9 mouse cellular contexts compared by ENCODE assay signal in genomic region chr11:83851273-83852015, GRCm38 (mm10). TPM values are rescaled to one million over a fixed set of nuclear protein-coding genes. Genes with fewer than 3 reads are reported as not detected.
DNase-seq lines count a peak whose midpoint lies in the region; ATAC-seq and TF ChIP-seq lines count a peak whose summit lies in the region.
"Had no signal": no experiment of that assay in that cellular context is flagged by ENCODE, and none has a peak within 500 bp of the region (broad histone marks: within the 10 kb centered on the region; RNA-seq: fewer than 3 reads in every experiment).

No protein-coding gene starts in this region.

- peaks cover 99% of the 10 kb centered on the region for H3K27me3 ChIP-seq in embryonic facial prominence, embryonic 10.5 days (replicated peaks; ENCODE audit: low read depth, poor library complexity, severe bottlenecking)
- peaks cover 47% of the 10 kb centered on the region for H3K27me3 ChIP-seq in midbrain, postnatal 0 days (ENCODE audit: insufficient read depth, low read length)

- H3K27ac ChIP-seq in embryonic facial prominence, embryonic 10.5 days (replicated peaks): no peak overlapping the region
- no peak overlapping the region for H3K27ac ChIP-seq in midbrain, postnatal 0 days (ENCODE audit: low read depth, low read length)

- no peak overlapping the region for H3K9ac ChIP-seq in midbrain, postnatal 0 days (replicated peaks; ENCODE audit: low read length, poor library complexity, severe bottlenecking)

- no peak for ATAC-seq in midbrain, postnatal 0 days (ENCODE audit: low FRiP score)

- under 1% methylated on average over 36 of the region's 36 CpGs for WGBS in embryonic facial prominence, embryonic 10.5 days
- WGBS in midbrain, postnatal 0 days: 1% methylated on average over 36 of the region's 36 CpGs

- no peaks in the 10 kb centered on the region for H3K9me3 ChIP-seq in embryonic facial prominence, embryonic 10.5 days
- no peaks in the 10 kb centered on the region for H3K9me3 ChIP-seq in midbrain, postnatal 0 days (ENCODE audit: low read length)

- peaks cover 41% of the 10 kb centered on the region for H3K4me1 ChIP-seq in embryonic facial prominence, embryonic 10.5 days
- peaks cover 2% of the 10 kb centered on the region; the same call in 1 of the 2 replicates for H3K4me1 ChIP-seq in midbrain, postnatal 0 days (ENCODE audit: insufficient read depth, low read length)

- H3K4me2 ChIP-seq in midbrain, postnatal 0 days (ENCODE audit: low read depth, low read length, poor library complexity, severe bottlenecking): no peak overlapping the region

- peak overlapping the region; percentile 43 for H3K4me3 ChIP-seq in embryonic facial prominence, embryonic 10.5 days
- H3K4me3 ChIP-seq in midbrain, postnatal 0 days (ENCODE audit: low read depth, low read length): 0 out of 2 replicates have a peak overlapping the region, but pooled peaks have one; percentile 6

- H3K36me3 ChIP-seq in embryonic facial prominence, embryonic 10.5 days (replicated peaks): no peaks in the 10 kb centered on the region
- no peaks in the 10 kb centered on the region for H3K36me3 ChIP-seq in midbrain, postnatal 0 days (ENCODE audit: insufficient read depth, low read length)

- peak; percentile 37 for DNase-seq in kidney, adult 11 months
- no peak for DNase-seq in kidney, adult 8-10 months
- DNase-seq in embryonic facial prominence, embryonic 10.5 days (ENCODE audit: low spot score): peak; percentile 54
- peak; percentile 21 to 61 for DNase-seq in kidney, postnatal 25 days
- DNase-seq in midbrain, postnatal 0 days (ENCODE audit: low spot score): no peak
- DNase-seq in left cerebral cortex, adult 8-10 months (ENCODE audit: low spot score in 2 of 2): no peak
- no peak for DNase-seq in adipocyte (ENCODE audit: low spot score)
- DNase-seq in adrenal gland, postnatal 36 days: no peak

- no peak for TF ChIP-seq CTCF in midbrain, postnatal 0 days (IDR thresholded peaks at IDR 0.05)

RNA-seq across cellular contexts. Expression of gene Hnf1b, which starts 1.6 kb away (rescaled TPM):
- polyA plus RNA-seq in embryonic facial prominence, embryonic 10.5 days (2016; fragmentation: Nextera tagmentation; extraction: Ambion mirVana): 0.07 and 0.18 TPM in 2 replicates
- total RNA-seq in midbrain, postnatal 0 days (2014; rRNA removed): not detected in 2 replicates
- polyA plus RNA-seq in midbrain, postnatal 0 days (2015; fragmentation: Nextera tagmentation; extraction: Ambion mirVana): 0.22 and 0.31 TPM in 2 replicates
- under 1 TPM; 0.37 to 0.76 (median 0.54) TPM for total RNA-seq in left cerebral cortex, adult 8-10 months (2022)
- not detected for total RNA-seq in adrenal gland, postnatal 36 days (2021)
- total RNA-seq: hematopoietic stem cell, adult 5-6 weeks had no signal

Comparison
In these comparisons a context has a peak if more than half of its experiments do, and no peak if none do; other contexts are left out.
1. DNase-seq: peak in kidney, adult 11 months (single experiment), embryonic facial prominence, embryonic 10.5 days (single experiment) and kidney, postnatal 25 days (2 of 2); none in kidney, adult 8-10 months (0 of 2), midbrain, postnatal 0 days (single experiment), left cerebral cortex, adult 8-10 months (0 of 2), adipocyte (single experiment) and adrenal gland, postnatal 36 days (0 of 2).